Mouse (Mus musculus) intestine, embryonic 15.5 days (tissue): ENCODE measurements around the gene Atp8b2. TPM values are rescaled to one million over a fixed set of nuclear protein-coding genes. Genes with fewer than 3 reads are reported as not detected.

ENCODE experiments used
- ATAC-seq: fragments of 200-750 bp; cut with Nextera tagmentation; 2 replicates; pipeline ENCODE4 v1.8.0; 2017; ENCODE audit warnings: moderate TSS enrichment, moderate library complexity
- H3K27ac ChIP-seq: fragments of 300-500 bp; sonication (generic); 2 replicates; pipeline ENCODE4 v1.5.1; 2015; ENCODE audit warnings: mild to moderate bottlenecking, inconsistent platforms
- H3K27me3 ChIP-seq: fragments of 300-500 bp; sonication (generic); replicated peaks from 2 replicates; pipeline ENCODE4 v1.6.1; 2015; ENCODE audit warnings: inconsistent platforms
- H3K36me3 ChIP-seq: fragments of 300-500 bp; sonication (generic); 2 replicates; pipeline ENCODE4 v1.6.1; 2015; ENCODE audit warnings: inconsistent platforms
- H3K4me1 ChIP-seq: fragments of 300-500 bp; sonication (generic); replicated peaks from 2 replicates; pipeline ENCODE4 v1.6.1; 2015; ENCODE audit warnings: inconsistent platforms
- H3K4me2 ChIP-seq: fragments of 300-500 bp; sonication (generic); replicated peaks from 2 replicates; pipeline ENCODE4 v1.6.1; 2015; ENCODE audit warnings: mild to moderate bottlenecking, inconsistent platforms
- H3K4me3 ChIP-seq: fragments of 300-500 bp; sonication (generic); replicated peaks from 2 replicates; pipeline ENCODE4 v1.5.1; 2015; ENCODE audit warnings: inconsistent platforms
- H3K9ac ChIP-seq: fragments of 300-500 bp; sonication (generic); 2 replicates; pipeline ENCODE4 v1.6.1; 2015; ENCODE audit warnings: inconsistent platforms
- H3K9me3 ChIP-seq: fragments of 300-500 bp; sonication (generic); 2 replicates; pipeline ENCODE4 v1.6.1; 2016; ENCODE audit warnings: inconsistent platforms
- WGBS: fragments of 180-500 bp; shearing (Covaris S2); methylation state at CpG from one replicate; pipeline ENCODE4 v1.1.7; 2015; 5-methylcytosine and 5-hydroxymethylcytosine counted together
- polyA plus RNA-seq: library from polyadenylated mRNA; unstranded; fragments of >200 nt; fragmentation: Nextera tagmentation; extraction: Ambion mirVana; gene quantifications from 2 replicates; pipeline ENCODE4 v1.2.1, GENCODE M21; 2015

The Atp8b2 gene
- polyA plus RNA-seq, 1 experiment from 2014 or later = 10.5 TPM

DNA sequence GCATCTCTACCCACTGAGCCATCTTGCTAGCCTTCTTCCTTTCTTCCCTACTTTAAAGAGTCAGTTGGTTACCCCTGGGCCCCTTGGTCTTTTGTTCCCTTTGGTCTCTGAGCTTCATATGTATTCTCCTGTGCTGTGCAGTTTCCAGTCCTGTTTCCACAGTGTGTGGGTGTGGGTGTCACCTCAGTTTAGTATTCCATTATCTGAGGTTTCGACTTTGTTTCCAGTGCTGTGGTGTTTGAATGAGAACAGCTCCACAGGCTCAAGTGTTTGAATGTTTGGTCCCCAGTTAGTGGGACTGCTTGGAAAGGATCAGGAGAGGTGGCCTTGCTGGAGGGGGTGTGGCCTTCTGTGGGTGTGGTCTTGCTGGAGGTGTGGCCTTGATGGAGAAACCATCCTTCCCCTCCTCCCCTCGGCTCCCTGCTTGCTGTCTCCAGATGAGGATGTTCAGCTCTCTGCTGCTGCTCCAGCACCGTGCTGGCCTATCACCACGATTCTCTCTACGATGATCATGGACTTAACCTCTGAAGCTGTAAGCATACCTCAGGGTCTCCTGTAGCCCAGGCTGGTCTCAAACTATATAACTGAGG, 70.7 kb downstream of the Atp8b2 start:
- Histone ChIP-seq H3K27ac (no peak overlapping the region), H3K4me1 (no peaks in the 10 kb centered on the region), H3K36me3 (no peaks in the 10 kb centered on the region), H3K4me2 (no peak overlapping the region), H3K9me3 (no peaks in the 10 kb centered on the region), H3K9ac (no peak overlapping the region), H3K27me3 (no peaks in the 10 kb centered on the region), H3K4me3 (no peak overlapping the region)
- no peak for ATAC-seq
- 88% methylated on average over 5 of the region's 5 CpGs for WGBS

DNA sequence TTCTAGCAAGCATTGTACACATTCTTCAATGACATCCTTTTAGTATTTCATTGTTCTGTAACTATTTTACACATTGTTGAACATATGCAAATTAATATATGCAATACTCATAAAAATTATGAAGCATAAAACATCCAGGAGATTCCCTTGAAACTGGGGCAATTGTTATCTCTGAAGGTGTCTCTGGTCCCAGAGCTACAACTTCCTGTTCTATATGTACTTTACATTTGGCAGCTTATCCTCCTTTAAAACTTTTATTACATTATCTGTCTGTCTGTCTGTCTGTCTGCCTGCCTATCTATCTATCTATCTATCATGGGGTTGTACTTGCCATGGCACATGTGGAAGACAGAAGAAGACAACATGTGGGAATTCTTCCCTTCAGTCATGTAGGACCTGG, 71.6 kb downstream of the Atp8b2 start:
- no peaks in the 10 kb centered on the region for H3K4me1 ChIP-seq
- H3K4me3 ChIP-seq = no peak overlapping the region
- ATAC-seq = no peak
- H3K27me3 ChIP-seq = no peaks in the 10 kb centered on the region
- no peaks in the 10 kb centered on the region for H3K36me3 ChIP-seq
- H3K9me3 ChIP-seq = no peaks in the 10 kb centered on the region
- H3K4me2 ChIP-seq = no peak overlapping the region
- no peak overlapping the region for H3K9ac ChIP-seq
- H3K27ac ChIP-seq = no peak overlapping the region

DNA sequence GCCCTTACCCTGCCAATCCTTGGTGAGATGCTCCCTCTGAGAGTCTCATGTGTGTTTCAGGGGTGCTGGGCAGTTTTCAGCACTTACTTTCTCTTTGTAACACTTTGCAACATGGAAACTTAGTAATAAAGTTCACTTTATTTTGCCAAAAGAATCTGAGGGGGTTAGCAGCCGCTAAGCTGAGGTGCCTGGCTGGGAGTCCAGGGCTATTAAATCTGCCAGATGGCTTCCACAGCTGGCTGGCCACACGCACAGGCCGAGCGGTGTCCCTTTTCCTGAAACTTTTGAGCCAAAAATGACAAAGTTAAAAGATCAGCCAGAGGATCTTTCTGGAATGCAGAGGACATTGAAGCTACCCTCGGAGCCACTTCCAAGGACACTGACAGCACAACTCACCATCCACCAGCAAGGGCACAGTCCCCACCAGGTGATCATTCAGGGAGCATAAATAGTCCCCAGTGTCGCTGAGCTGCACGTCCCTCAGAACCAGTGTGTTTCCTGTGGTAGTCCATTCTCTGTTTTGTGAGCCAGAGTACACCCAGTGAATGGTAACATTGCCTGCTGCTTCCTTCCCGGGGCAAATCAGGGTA, 73.4 kb downstream of the Atp8b2 start:
- H3K36me3 ChIP-seq = no peaks in the 10 kb centered on the region
- ATAC-seq = no peak

More for the DNA sequence above, 73.4 kb downstream of the Atp8b2 start:
- Histone ChIP-seq H3K9ac (no peak overlapping the region), H3K4me3 (no peak overlapping the region), H3K4me2 (no peak overlapping the region), H3K4me1 (no peaks in the 10 kb centered on the region), H3K27ac (no peak overlapping the region), H3K27me3 (no peaks in the 10 kb centered on the region), H3K9me3 (no peaks in the 10 kb centered on the region)
- WGBS = 61% methylated on average over 8 of the region's 8 CpGs

Other genes starting within 250 kb of the Atp8b2 start
- gene Adar, start 248.5 kb downstream of the Atp8b2 start, polyA plus RNA-seq = 9.7 and 10.4 TPM in 2 replicates
- 1.6 and 1.7 TPM in 2 replicates for gene Chrnb2, start 198.9 kb downstream of the Atp8b2 start, polyA plus RNA-seq
- gene Ube2q1, start 189.9 kb downstream of the Atp8b2 start, polyA plus RNA-seq = 12.3 and 14.3 TPM in 2 replicates
- 3.7 and 3.8 TPM in 2 replicates for gene She, start 132.1 kb downstream of the Atp8b2 start, polyA plus RNA-seq
- gene Il6ra, start 50.3 kb downstream of the Atp8b2 start, polyA plus RNA-seq = 2.3 and 2.8 TPM in 2 replicates
- 128 and 134 TPM in 2 replicates for gene Hax1, start 35.3 kb upstream of the Atp8b2 start, polyA plus RNA-seq
- gene 4933434E20Rik, start 88.1 kb upstream of the Atp8b2 start, polyA plus RNA-seq = 188 TPM in 2 replicates
- gene Ubap2l, start 89.1 kb upstream of the Atp8b2 start, polyA plus RNA-seq = 141 and 164 TPM in 2 replicates
- 562 and 582 TPM in 2 replicates for gene Tpm3, start 109.1 kb upstream of the Atp8b2 start, polyA plus RNA-seq
- 0.25 and 0.33 TPM in 2 replicates for gene Nup210l, start 140.6 kb upstream of the Atp8b2 start, polyA plus RNA-seq